Mouse (Mus musculus): ENCODE measurements around the gene Acad10. TPM values are rescaled to one million over a fixed set of nuclear protein-coding genes. Genes with fewer than 3 reads are reported as not detected.

The Acad10 gene
- polyA plus RNA-seq (2014; fragmentation: Nextera tagmentation; extraction: Ambion mirVana), result 4.3 and 4.7 TPM in 2 replicates

DNA sequence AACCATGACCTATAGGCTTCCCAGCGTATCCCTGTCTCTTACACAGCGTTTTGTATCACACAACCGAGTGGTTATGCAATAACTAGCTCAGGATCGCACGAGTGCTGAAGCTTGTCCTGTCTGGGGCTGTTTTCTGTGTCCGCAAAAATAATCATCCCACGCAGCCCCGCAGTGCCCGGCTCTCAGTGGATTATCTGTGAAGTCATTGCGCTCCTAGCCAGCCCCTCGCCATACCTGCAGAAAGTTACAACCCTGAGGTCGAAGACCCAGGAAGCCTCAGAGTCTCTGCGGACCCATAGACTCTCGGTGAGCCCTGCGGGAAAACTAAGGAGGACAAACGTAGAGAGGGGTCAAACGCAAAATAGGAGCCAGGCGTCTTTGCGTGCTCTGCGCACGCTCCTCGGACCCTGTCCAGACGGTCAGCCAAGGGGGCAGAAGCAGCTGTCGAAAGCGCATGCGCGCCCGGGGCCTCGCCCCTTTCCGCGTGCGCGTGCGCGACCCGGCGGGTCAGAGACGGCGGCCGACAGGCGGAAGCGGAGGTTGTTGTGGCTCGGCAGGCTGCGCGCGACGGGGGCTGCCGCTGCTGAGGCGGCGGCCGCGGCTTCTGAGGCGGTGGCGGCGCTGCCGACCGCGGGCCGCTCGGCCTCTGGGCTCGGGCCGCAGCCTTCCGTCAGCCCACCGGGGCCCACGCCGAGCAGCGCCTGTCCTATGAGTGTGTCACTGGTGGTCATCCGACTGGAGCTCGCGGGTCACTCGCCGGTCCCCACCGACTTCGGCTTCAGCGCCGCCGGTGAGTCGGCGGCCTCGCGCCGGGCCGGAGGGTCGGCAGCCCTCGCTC, at the start of gene Acad10, which contains the start of gene Brap:
Gene Acad10, minus strand, starts transcription at position 456 of the 838 bp plus-strand sequence.
Gene Brap, plus strand, starts transcription at position 505 of the 838 bp plus-strand sequence.
- Histone ChIP-seq H3K9me3 (ENCODE audit: control insufficient read depth, low read length) (no peaks in the 10 kb centered on the region), H3K4me1 (replicated peaks; ENCODE audit: control insufficient read depth, insufficient read depth, low read length) (peaks cover 17% of the 10 kb centered on the region), H3K9ac (ENCODE audit: low read length) (peak within 1 kb of the TSS; percentile 87), H3K4me3 (ENCODE audit: low read depth, low read length) (peak within 1 kb of the TSS; percentile 99), H3K36me3 (ENCODE audit: control insufficient read depth, insufficient read depth, low read length) (peaks cover 24% of the 10 kb centered on the region), H3K27me3 (replicated peaks; ENCODE audit: control insufficient read depth, insufficient read depth, low read length) (no peaks in the 10 kb centered on the region), H3K27ac (ENCODE audit: low read depth) (peak within 1 kb of the TSS; percentile 38; the same call in 1 of the 2 replicates), H3K4me2 (ENCODE audit: low read length) (peak within 1 kb of the TSS; percentile 88)
- DNase-seq (ENCODE audit: low spot score) (peak; percentile 94), ATAC-seq (replicated peaks; ENCODE audit: low FRiP score, low TSS enrichment, low read depth) (peak; percentile 92)
- under 1% methylated on average over 79 of the region's 85 CpGs for WGBS

DNA sequence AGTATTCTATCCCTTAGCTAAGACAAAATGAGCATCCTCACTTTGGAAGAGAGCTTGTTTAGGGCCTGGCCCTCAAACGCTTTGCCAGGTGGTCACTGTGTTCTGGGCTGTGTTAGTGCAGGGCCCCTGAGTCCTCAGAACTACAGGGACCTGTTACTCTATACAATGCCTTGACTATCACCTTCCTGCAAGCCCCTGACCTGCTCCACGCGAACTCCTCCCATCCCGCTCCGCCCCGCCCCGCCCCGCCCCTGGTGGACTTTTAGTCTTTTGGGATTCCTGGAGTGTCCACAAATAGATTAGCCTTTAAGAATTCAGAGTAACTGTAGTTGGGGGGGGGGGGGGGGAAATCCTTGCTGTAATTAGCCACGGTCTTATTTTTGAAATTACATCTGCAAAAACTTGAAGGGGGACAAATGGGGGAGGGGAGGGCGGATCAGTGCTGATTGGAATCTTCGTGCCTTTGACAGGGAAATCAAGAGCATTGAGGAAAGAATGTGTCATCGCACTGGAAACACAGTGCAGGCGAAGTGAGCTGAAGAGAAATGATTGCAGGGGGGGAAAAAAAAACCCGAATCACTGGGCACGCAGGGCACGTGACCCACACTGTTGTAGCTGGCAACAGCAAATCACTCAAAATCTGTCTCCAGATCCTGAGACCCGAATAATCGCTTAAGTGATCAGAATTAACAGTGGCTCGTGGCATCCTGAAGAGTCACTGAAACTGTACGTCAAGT, 44.4 kb upstream of the Acad10 start:
- peaks cover 6% of the 10 kb centered on the region; the same call in 1 of the 2 replicates for H3K4me1 ChIP-seq (replicated peaks; ENCODE audit: control insufficient read depth, insufficient read depth, low read length)
- no peaks in the 10 kb centered on the region for H3K27me3 ChIP-seq (replicated peaks; ENCODE audit: control insufficient read depth, insufficient read depth, low read length)
- DNase-seq (ENCODE audit: low spot score) (peak; percentile 59), ATAC-seq (replicated peaks; ENCODE audit: low FRiP score, low TSS enrichment, low read depth) (0 out of 2 replicates have a peak, but pooled peaks have one; percentile 53)
- H3K9ac ChIP-seq (ENCODE audit: low read length), result no peak overlapping the region
- H3K36me3 ChIP-seq (ENCODE audit: control insufficient read depth, insufficient read depth, low read length), result no peaks in the 10 kb centered on the region
- H3K4me2 ChIP-seq (ENCODE audit: low read length), result peak overlapping the region; percentile 34
- H3K4me3 ChIP-seq (ENCODE audit: low read depth, low read length), result no peak overlapping the region
- H3K9me3 ChIP-seq (ENCODE audit: control insufficient read depth, low read length), result no peaks in the 10 kb centered on the region
- WGBS, result 8% methylated on average over 20 of the region's 20 CpGs
- no peak overlapping the region for H3K27ac ChIP-seq (ENCODE audit: low read depth)

DNA sequence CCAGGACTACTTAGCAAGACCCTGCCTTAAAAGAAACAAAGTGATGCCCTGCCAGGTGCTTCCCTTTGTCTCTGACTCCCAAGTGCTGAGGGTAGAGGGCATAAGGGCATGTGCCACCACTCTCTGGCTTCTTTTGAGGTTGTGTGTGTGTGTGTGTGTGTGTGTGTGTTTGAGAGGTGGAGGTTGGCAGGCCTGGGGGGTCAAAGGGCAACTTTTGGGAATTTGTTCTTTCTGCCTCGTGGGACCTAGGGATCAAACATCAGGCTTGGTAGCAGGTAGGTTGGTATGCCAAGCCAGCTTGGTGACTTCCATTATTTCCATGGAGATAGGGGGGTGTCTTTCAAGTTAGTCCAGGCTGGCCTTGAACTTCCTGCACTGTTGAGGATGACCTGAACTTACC, 43.0 kb upstream of the Acad10 start:
- no peak for ATAC-seq (replicated peaks; ENCODE audit: low FRiP score, low TSS enrichment, low read depth)

DNA sequence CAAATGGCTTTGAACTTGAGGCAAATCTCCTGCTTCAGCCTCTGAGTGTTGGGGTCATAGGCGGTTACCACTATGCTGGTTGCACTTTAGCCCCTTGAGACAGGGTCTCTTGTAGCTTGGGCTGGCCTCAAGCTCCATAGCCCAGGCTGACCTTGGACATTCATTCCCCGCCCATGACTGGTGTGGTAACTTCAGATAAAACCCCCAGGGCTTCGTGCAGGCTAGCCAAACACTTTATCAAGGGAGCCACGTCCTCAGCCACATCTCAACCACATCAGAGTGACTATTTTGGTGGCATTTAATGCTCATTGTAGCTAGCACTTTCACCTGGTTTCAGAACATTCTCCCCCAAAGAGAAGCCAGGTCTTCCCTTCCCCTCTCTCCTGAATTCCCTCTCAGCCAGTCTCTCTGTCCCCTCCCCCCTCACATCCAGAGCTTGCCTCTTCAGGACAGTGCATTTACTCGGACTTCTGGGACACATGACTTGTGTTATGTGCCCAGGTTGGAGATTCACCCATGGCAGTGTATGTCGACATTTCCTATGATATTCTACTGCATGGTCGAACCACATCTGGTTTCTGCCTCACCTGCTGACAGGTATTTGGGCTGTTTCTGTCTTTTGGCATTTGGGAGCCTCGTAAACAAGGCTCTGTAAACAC, 40.9 kb upstream of the Acad10 start:
- no peak overlapping the region for H3K4me2 ChIP-seq (ENCODE audit: low read length)
- ATAC-seq (replicated peaks; ENCODE audit: low FRiP score, low TSS enrichment, low read depth) (no peak), DNase-seq (ENCODE audit: low spot score) (no peak)
- H3K36me3 ChIP-seq (ENCODE audit: control insufficient read depth, insufficient read depth, low read length), result no peaks in the 10 kb centered on the region
- 58% methylated on average over 8 of the region's 8 CpGs for WGBS
- no peaks in the 10 kb centered on the region for H3K27me3 ChIP-seq (replicated peaks; ENCODE audit: control insufficient read depth, insufficient read depth, low read length)
- peaks cover 6% of the 10 kb centered on the region; the same call in 1 of the 2 replicates for H3K4me1 ChIP-seq (replicated peaks; ENCODE audit: control insufficient read depth, insufficient read depth, low read length)
- H3K4me3 ChIP-seq (ENCODE audit: low read depth, low read length), result no peak overlapping the region
- no peak overlapping the region for H3K27ac ChIP-seq (ENCODE audit: low read depth)
- no peaks in the 10 kb centered on the region for H3K9me3 ChIP-seq (ENCODE audit: control insufficient read depth, low read length)
- H3K9ac ChIP-seq (ENCODE audit: low read length), result no peak overlapping the region

More for the DNA sequence above, 43.0 kb upstream of the Acad10 start:
- no peak for DNase-seq (ENCODE audit: low spot score)
- Histone ChIP-seq H3K27ac (ENCODE audit: low read depth) (no peak overlapping the region), H3K9ac (ENCODE audit: low read length) (no peak overlapping the region), H3K4me1 (replicated peaks; ENCODE audit: control insufficient read depth, insufficient read depth, low read length) (peaks cover 6% of the 10 kb centered on the region; the same call in 1 of the 2 replicates), H3K9me3 (ENCODE audit: control insufficient read depth, low read length) (no peaks in the 10 kb centered on the region), H3K36me3 (ENCODE audit: control insufficient read depth, insufficient read depth, low read length) (no peaks in the 10 kb centered on the region), H3K4me3 (ENCODE audit: low read depth, low read length) (no peak overlapping the region), H3K27me3 (replicated peaks; ENCODE audit: control insufficient read depth, insufficient read depth, low read length) (no peaks in the 10 kb centered on the region), H3K4me2 (ENCODE audit: low read length) (no peak overlapping the region)
- WGBS, result 74% methylated on average over 1 of the region's 1 CpGs

DNA sequence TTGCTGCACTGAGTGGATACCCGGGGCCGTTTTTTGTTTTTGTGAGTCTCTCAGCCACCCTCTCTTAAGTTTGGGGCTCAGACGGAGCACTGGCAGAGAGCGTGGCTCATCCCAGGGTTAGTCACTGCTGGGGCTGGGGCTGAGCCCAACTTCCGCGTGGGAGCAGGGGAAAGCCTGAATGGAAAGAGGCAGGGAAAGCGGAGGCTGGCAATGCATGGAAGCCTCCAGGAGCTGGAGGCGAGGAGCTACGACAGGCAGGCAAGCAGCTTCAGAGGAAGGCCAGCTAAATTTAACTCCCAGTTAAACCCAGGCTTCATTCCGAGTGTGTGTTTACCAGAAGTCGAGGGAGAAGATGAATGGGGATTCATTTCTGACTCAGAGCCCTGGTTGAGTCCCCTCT, 40.2 kb upstream of the Acad10 start:
- Histone ChIP-seq H3K4me2 (ENCODE audit: low read length) (peak overlapping the region; percentile 29; the same call in 1 of the 2 replicates), H3K27ac (ENCODE audit: low read depth) (0 out of 2 replicates have a peak overlapping the region, but pooled peaks have one; percentile 4), H3K4me1 (replicated peaks; ENCODE audit: control insufficient read depth, insufficient read depth, low read length) (peaks cover 6% of the 10 kb centered on the region; the same call in 1 of the 2 replicates), H3K9me3 (ENCODE audit: control insufficient read depth, low read length) (no peaks in the 10 kb centered on the region), H3K9ac (ENCODE audit: low read length) (peak overlapping the region; percentile 11; the same call in 1 of the 2 replicates), H3K27me3 (replicated peaks; ENCODE audit: control insufficient read depth, insufficient read depth, low read length) (no peaks in the 10 kb centered on the region), H3K4me3 (ENCODE audit: low read depth, low read length) (no peak overlapping the region), H3K36me3 (ENCODE audit: control insufficient read depth, insufficient read depth, low read length) (no peaks in the 10 kb centered on the region)
- no peak for DNase-seq (ENCODE audit: low spot score)
- ATAC-seq (replicated peaks; ENCODE audit: low FRiP score, low TSS enrichment, low read depth), result no peak
- 13% methylated on average over 11 of the region's 11 CpGs for WGBS

DNA sequence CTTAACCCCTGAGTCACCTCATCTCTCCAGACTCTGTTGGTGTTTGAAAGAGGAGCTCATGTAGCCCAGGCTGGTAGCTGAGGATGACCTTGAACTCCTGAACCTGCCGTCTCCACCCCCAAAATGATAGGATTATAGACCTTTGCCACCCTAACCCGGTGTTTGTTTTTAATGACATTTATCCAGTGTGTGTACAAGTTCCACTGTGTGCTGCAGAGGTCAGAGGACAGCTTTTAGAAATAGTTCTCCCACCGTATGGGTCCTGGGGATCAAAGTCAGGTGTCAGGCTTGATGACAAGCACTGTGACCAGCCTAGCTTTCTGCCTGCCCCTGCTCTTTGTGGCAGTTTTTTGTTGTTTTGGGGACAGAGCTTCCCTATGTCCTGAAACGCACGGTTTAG, 39.6 kb upstream of the Acad10 start:
- H3K27ac ChIP-seq (ENCODE audit: low read depth), result no peak overlapping the region
- H3K9ac ChIP-seq (ENCODE audit: low read length), result no peak overlapping the region
- no peaks in the 10 kb centered on the region for H3K9me3 ChIP-seq (ENCODE audit: control insufficient read depth, low read length)
- no peak for DNase-seq (ENCODE audit: low spot score)
- H3K36me3 ChIP-seq (ENCODE audit: control insufficient read depth, insufficient read depth, low read length), result no peaks in the 10 kb centered on the region
- no peaks in the 10 kb centered on the region for H3K27me3 ChIP-seq (replicated peaks; ENCODE audit: control insufficient read depth, insufficient read depth, low read length)
- H3K4me1 ChIP-seq (replicated peaks; ENCODE audit: control insufficient read depth, insufficient read depth, low read length), result peaks cover 6% of the 10 kb centered on the region; the same call in 1 of the 2 replicates
- no peak overlapping the region for H3K4me3 ChIP-seq (ENCODE audit: low read depth, low read length)
- ATAC-seq (replicated peaks; ENCODE audit: low FRiP score, low TSS enrichment, low read depth), result no peak
- 50% methylated on average over 5 of the region's 5 CpGs for WGBS
- H3K4me2 ChIP-seq (ENCODE audit: low read length), result no peak overlapping the region

DNA sequence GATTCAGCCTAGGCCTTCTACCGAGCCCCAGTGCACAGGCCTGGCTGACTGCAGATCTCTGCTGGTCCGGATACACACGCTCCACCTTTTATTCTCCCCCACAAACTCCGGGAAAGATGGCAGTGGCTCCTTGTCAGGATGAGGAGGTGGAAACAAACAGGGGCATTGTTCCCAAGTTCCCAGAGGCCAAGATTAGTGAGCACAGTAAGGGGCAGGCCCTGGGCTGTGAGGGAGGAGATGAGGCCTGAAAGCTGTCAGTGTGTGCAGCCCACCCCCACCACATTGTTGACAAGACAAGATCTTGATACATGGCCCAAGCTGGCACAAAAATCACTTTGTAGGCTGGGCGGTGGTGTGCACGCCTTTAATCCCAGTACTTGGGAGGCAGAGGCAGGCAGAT, 36.4 kb upstream of the Acad10 start:
- Histone ChIP-seq H3K4me1 (replicated peaks; ENCODE audit: control insufficient read depth, insufficient read depth, low read length) (peaks cover 6% of the 10 kb centered on the region; the same call in 1 of the 2 replicates), H3K9ac (ENCODE audit: low read length) (no peak overlapping the region), H3K27ac (ENCODE audit: low read depth) (no peak overlapping the region), H3K36me3 (ENCODE audit: control insufficient read depth, insufficient read depth, low read length) (no peaks in the 10 kb centered on the region), H3K4me2 (ENCODE audit: low read length) (no peak overlapping the region), H3K9me3 (ENCODE audit: control insufficient read depth, low read length) (no peaks in the 10 kb centered on the region), H3K27me3 (replicated peaks; ENCODE audit: control insufficient read depth, insufficient read depth, low read length) (no peaks in the 10 kb centered on the region), H3K4me3 (ENCODE audit: low read depth, low read length) (no peak overlapping the region)
- no peak for DNase-seq (ENCODE audit: low spot score)
- peak; percentile 36; the same call in 1 of the 2 replicates for ATAC-seq (replicated peaks; ENCODE audit: low FRiP score, low TSS enrichment, low read depth)
- WGBS, result 58% methylated on average over 6 of the region's 6 CpGs

DNA sequence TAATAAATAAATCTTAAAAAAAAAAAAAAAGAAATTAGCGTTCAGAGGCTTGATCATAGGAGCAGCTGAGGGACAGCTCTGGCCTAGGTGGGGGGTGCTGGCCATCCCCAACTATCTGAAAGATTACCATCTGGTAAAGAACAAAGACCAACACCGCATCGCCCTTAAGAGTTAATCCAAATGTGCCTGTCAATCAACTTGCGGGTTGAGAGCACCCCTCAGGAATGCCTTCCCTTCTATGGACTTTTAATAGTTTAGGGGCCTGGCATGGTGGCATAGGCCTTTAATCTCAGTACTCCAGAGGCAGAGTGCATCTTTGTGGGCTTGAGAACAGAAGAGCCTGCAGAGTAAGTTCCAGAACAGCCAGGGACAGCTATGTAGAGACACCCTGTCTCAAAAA, 32.6 kb upstream of the Acad10 start:
- Histone ChIP-seq H3K27me3 (replicated peaks; ENCODE audit: control insufficient read depth, insufficient read depth, low read length) (no peaks in the 10 kb centered on the region), H3K4me2 (ENCODE audit: low read length) (no peak overlapping the region), H3K9ac (ENCODE audit: low read length) (no peak overlapping the region), H3K4me1 (replicated peaks; ENCODE audit: control insufficient read depth, insufficient read depth, low read length) (no peaks in the 10 kb centered on the region), H3K9me3 (ENCODE audit: control insufficient read depth, low read length) (no peaks in the 10 kb centered on the region), H3K4me3 (ENCODE audit: low read depth, low read length) (no peak overlapping the region), H3K27ac (ENCODE audit: low read depth) (no peak overlapping the region), H3K36me3 (ENCODE audit: control insufficient read depth, insufficient read depth, low read length) (no peaks in the 10 kb centered on the region)
- 81% methylated on average over 4 of the region's 4 CpGs for WGBS
- no peak for DNase-seq (ENCODE audit: low spot score)
- no peak for ATAC-seq (replicated peaks; ENCODE audit: low FRiP score, low TSS enrichment, low read depth)
